Mouse (Mus musculus) ZHBTc4 (cell line): ENCODE results near the gene Hs3st1.

ENCODE experiments used
- DNase-seq: peaks from one replicate; pipeline ENCODE4 v3.0.0-alpha.2; 2011; ENCODE audit warnings: low read depth, low spot score

Gene Hs3st1

DNA sequence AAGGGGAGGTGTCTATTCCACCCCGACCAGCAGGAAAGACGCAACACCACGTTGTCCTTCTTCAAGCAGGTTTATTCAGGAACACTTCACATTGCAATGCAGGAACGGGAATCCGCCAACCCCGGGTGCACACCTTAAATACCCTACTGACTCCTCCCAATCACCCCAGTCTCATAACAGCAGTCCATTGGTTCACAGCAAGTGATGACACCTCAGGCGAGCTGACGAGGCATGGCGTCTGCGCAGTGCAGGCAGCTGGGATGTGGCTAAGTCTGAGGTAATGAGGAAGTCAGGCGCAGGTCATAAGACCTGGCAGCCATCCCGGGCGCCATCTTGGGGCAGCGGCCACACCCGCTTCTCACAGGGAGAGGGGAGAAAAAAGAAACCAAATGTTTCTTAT, at the start of gene Hs3st1:
Gene Hs3st1 (minus strand): TSS at position 101 of the 400 bp plus-strand sequence.
- peak; percentile 44 for DNase-seq

DNA sequence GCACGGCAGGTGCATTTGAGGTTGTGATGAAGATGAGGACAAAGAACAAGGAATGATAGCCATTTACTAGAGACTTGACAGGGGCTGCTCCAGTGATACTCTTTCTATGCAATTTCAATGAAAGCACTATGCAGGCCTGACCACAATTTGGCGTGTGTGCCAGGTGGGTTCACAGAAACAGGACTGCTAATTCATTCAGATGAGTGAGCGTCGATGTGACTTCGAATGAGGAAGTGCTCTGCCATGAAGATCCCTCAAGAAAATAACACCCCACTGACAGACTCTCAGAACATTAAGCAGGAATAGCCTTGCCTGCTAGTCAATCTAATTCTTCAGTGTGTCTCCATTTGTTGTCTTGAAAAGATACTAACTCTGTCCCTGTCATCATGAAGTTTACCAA, 49.4 kb upstream of the Hs3st1 start:
- no peak for DNase-seq

GRCm38 (mm10) chr5:39803941-39804340, 48.7 kb upstream of the Hs3st1 start:
- no peak for DNase-seq

- no peak for DNase-seq
These were observed 48.2 kb upstream of the Hs3st1 start for GRCm38 (mm10) chr5:39803457-39803856.

GRCm38 (mm10) chr5:39802110-39802509, 46.8 kb upstream of the Hs3st1 start:
- no peak for DNase-seq

GRCm38 (mm10) chr5:39777094-39777710, 21.9 kb upstream of the Hs3st1 start:
- no peak for DNase-seq

DNA sequence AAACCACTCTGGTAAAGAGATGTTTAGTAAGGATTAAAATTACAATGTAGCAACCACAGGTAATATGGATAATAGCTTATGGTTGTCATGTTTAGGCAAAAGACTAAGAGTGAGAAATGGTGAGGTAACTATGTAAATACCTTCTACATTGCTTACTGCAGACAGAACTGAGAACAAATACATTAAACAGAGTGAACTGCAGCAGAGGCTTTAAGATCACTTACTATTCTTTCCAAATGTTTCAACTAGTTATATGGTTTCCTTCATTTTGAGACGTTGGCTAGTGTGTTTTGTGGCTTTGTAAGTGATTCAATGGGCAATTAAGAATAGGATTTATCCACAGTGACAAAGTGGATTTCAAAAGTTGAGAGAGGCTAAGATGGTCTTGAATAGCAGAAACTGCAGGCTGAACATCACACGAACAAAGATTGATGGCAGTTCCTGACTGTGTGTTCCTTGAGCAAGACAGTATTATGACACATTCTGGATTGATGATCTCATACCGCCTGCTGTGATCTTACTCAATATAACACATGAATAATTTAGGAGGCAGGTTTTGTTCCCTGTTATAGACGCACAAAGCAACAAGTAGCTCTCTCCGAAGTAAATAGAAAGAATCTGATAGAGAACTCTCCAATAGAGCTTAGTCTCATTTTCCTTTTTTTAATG, 16.5 kb upstream of the Hs3st1 start:
- DNase-seq = no peak

DNA sequence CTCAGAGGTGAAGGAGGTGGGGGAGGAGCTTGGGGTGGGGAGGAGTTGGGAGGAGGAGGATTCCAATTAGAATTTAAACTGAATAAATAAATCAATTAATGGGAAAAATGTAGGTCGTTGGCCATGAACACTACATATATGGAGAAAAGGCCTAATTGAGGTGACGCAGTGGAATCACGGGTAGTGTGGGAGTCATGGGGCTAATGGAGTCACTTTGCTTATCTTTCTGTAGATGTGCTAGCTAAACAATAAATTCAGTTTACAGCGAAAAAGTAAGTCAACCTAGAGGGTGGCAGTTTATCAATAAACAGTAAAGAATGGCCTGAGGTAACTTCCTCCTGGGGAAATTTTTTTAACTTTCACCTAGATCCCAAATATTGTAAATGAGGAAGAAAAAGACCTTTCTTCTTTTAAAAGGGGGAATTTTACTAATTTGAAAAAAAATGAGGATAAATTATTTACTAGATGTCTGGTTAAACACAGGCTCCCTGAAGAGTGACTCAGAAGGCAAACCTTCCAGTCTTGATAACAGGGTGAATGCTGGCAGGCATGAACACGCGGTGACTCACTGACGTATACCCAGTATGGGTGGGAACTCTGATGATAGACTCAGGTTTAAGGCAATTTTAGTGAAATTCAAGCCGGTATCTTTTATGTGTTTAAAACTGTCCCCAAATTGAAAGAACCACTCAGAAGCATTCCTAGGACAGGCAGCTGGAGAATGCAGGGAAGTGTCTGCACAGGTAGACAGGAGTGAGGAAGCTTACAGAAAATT, 6.6 kb upstream of the Hs3st1 start:
- no peak for DNase-seq

- DNase-seq = no peak
These were observed 3.7 kb upstream of the Hs3st1 start for GRCm38 (mm10) chr5:39758890-39759475.

GRCm38 (mm10) chr5:39736843-39737242, 18.4 kb downstream of the Hs3st1 start:
- no peak for DNase-seq

DNA sequence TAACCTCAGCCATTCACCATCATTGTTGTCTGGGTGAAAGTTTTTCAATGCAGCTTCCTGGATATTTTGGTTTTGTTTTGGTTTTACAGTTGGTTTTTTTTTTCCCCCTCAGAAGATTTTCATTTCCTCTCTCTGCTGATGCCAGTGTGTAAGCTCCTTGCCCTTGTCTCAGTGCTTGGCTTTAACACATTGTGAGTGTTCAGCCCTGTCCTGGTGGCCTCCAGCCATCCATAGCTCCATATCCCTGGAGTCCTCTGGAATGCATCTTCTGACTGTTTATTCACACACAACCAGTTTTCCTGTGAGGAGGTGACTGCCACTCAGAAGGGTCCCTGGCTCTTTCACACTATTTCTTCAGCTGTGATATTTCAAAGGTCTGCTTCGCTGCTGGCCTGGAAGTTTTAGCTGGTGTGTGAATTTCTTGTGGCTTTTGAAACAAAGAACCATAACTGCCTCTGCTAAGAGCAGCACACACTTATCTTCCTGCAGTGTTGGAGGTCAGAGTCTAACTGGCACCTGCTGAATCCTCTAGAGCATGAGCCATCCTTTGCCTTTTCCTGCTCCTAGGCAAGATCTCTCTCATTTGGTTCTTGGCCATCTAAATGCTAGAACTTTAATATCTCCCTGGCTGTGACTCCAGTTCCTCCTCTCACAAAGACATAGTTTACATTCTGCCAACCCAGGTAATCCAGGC, 21.4 kb downstream of the Hs3st1 start:
- no peak for DNase-seq

DNA sequence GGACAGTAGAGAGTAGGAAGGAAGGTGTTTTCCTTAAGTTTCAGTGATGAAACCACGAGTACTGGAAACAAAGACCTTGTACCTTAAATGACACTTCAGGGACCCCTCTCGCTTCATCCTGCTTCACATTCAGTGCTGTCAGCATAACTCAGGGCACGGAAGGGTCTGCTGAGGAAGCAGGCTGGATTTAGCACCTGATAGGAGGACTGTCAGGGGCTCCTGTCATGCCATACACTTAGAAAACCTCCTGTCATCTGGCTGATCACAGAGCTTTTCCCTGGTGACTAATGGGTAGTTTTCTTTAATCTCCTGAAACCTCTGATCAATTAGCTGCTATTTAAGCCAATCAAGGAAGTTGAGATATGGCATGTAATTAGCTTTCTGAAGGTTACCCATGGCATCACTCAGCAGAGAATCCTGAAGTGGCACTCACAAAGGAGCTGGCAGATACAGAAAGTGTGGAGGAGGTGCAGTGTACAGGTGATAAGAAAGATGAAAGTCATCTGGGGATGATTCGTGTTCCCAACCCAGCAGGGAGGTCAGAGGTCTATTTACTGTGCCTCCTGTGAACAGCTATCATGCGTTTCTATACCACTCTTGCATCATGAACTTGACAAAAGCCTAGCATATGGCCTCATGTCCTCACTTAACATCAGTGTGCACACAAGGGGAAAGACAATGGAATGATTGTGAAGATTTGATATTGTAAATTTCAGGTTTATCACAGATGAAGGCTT, 22.1 kb downstream of the Hs3st1 start:
- no peak for DNase-seq

DNA sequence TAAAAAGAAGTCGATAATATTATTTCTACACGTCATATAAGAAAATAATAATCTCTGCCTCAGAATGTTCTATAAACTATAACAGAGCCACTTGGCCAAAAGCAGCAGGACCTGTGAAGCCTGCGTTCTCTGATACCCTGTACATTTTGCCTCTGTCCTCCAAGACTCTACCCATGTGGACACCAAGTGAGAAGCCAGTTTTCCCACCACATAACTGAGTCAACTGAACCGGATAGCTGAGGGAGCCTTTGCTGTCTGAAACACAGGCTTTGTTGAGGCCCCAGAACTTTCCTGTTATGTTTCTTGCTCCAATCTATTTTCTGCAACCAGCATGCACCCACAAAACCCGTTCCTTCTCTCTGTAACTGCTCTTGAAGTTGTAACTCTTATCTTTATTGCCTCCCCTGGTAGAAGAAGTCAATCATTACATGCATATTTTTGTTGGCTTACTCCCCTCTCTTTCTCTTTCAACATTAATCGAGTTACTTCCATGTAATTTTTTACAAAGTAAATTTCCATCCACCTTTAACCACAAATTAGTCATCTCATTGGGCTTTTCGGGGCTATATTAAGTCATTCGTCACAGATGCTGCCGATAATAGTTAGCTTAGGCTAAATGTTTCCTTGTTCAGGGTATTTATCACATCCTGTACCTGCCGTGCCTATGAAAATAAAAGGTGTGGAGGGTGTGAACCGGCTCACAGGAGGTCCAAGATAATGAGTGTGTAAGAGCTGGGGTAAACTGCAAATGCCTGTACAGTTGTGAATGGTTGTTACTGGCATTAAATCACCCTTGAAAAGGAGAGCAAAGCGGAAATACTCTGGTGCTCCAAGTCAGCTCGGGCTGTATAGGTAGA, 39.4 kb downstream of the Hs3st1 start:
- no peak for DNase-seq

DNA sequence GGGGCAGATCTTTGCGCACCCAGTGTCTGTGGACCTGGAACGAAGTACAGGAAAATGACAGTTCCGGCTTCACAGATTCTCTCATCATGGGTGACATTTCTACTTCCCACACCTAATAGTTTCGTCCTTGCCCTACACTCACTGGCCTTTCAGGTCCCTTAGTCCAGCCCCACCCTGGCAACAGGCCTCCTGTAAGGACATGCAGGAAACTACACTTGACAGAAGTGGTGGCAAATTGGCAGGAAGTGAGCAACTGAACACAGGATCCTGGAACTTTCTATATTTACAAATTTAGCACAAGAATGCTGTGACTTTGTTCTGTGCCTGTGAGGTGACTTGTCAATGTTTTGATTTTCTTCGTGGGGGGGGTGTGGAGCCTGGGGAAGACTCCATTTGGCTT, 40.1 kb downstream of the Hs3st1 start:
- DNase-seq = no peak

DNA sequence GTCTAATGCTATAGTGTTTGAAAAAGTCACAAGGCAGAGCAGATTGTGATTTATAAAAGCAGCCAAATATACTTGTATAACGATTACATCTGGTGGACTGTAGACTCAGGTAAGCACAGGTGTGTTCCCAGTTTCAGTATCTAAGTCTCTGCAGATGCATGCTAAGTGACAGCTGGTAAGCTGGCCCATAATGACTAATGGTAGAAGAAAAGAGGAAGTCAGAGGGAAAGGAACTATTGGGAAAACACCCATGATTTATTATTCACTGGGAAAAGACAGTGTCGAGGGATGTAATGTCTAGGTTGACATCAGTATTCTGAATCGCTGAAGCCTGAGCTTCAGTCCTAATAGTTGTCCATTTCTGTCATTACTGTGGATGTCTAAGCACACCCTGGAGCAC, 49.7 kb downstream of the Hs3st1 start:
- DNase-seq = no peak

- DNase-seq = no peak
These were observed 94.4 kb downstream of the Hs3st1 start for GRCm38 (mm10) chr5:39660826-39661225.

DNA sequence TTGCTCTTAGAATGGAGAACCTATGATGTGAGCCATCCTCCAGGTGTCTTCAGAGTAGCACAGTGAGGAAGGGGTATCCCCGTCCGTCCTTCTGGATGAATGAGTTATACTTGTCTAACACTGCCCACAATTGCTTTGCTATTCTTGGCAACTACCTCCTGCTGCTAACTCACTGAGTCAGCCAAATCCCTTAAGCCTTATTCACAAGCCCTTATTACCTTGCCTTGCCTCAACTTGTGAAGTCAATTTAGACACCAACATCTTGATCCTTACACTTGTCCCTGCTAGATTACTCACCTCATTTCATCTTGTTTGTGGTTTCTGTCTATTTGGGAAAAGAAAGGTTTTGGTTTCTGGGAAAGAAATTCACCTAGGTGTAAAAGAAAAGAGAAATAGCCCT, 95.9 kb downstream of the Hs3st1 start:
- no peak for DNase-seq

DNA sequence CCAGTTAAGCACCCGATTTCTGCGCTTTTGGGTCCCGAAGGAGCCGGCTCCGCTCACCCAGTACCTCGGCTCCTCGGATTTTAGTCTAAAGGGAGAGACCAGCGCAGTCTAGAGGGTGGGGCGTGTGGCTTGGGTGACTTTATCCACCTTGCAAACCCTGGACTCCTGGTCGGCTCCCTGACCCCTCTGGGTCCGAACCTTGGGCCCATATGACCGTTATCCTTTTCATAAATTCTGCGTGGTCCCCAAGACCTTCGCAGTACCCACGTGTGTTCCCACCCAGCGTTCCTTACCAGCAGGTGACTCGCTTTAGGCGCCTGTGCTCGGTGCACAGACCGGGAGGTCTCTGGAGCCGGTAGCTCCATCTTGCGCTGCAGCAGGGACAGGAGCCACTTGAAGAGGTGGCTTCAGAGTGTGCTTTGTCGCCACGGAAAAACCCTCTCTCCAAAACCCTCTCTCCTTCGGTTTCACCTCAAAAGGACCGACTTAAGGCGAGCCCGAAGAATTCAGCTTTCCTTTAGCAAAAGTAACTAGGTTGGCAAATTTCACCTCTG, 110.4 kb downstream of the Hs3st1 start:
- peak; percentile 46 for DNase-seq

DNA sequence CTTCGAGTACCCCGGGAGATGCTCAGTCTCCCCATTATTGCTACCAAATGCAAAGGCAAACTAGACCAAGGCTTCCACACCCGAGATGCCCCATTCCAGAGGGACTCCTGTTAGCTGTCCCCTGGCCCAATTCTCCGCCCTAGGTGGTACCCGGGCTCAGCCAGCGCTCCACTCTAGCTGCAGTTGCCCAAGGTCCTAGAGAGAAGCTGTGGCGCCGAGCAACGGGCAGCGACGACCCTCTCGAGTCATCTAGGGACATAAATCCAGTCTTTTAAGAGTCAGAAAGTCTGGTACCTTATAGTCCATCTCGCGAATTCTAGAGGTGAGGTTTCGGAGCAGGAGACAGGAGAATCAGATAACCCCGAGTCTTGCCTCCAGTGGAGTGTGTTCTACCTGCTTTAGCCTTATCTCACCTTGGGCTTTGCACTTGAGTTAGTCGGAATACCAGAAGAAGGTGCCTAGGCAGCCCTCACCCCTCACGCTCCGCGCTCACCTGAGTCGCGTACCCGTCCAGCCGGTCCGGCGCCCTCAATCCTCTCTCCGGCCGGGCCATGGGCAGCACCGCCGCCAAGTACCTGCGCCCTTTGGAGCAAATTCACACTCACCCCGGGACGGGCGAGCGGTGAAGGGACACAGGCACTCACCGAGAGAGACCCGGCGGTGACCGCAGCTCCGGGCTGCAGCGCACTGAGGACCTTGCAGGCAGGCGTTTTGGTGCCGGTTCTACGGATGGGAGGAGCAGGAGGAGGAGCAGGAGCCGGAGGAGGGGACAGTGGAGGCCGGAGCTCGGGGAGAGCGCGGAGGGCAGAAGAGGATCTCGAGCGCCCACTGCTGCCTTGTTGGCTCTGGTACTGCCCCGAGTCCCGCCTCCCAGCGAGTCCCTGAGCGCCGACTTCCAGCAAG, 111.1 kb downstream of the Hs3st1 start:
- peak; percentile 92 for DNase-seq
